Comparison of ENCODE assay signal across 9 mouse cellular contexts in the genomic region with DNA sequence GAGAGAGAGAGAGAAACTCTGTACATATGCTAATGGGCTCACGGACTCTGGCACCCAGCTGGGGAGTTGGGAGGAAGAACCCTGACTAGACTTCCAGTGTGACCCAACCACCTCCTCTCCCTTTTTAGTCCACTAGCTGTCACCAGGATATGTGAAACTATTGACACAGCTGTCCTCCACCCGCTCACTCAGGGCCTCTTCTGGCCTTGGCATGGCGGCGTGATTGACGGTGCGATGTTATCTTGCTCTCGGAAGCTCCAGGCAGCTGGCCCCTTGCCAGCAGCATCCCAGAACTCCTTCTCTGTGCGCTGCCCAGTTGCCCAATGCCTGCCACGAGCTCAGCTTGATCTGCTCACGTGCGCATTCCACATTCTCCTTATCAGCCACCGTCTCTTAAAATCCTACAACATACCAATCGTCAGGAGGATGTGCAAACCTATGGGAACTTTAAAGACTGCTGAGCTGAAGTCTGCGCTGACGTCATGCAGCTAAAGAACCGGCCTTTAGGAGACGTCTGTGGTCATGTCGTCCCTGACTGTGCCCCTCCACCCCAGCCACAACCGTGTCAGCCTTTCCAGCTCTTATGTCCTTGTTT. TPM values are rescaled to one million over a fixed set of nuclear protein-coding genes. Genes with fewer than 3 reads are reported as not detected.
DNase-seq lines count a peak whose midpoint lies in the region; ATAC-seq lines count a peak whose summit lies in the region.
"Had no signal": no experiment of that assay in that cellular context is flagged by ENCODE, and none has a peak within 500 bp of the region (broad histone marks: within the 10 kb centered on the region; RNA-seq: fewer than 3 reads in every experiment).

No protein-coding gene starts in this region.

- DNase-seq in cerebellum, postnatal 10 days, result peak; percentile 54 to 63
- DNase-seq in cerebellum, adult 8-10 months, result no peak
- DNase-seq in retina, postnatal 1 day, result peak; percentile 51
- DNase-seq in retina, embryonic 14.5 days (ENCODE audit: low spot score), result no peak
- peak; percentile 23 for DNase-seq in lung, postnatal 25 days (ENCODE audit: low spot score)
- DNase-seq in layer of hippocampus, postnatal 14 days (ENCODE audit: low spot score in 2 of 2), result no peak
- DNase-seq in thymus, postnatal 4 days, result no peak

- H3K4me3 ChIP-seq in hindbrain, embryonic 12.5 days, result no peak overlapping the region
- H3K4me3 ChIP-seq: limb, embryonic 15.5 days had no signal

- peak; percentile 64 for ATAC-seq in hindbrain, embryonic 12.5 days (ENCODE audit: low FRiP score)

- H3K27ac ChIP-seq in hindbrain, embryonic 12.5 days, result no peak overlapping the region
- H3K27ac ChIP-seq: limb, embryonic 15.5 days had no signal

- H3K36me3 ChIP-seq in hindbrain, embryonic 12.5 days, result no peaks in the 10 kb centered on the region
- H3K36me3 ChIP-seq: limb, embryonic 15.5 days had no signal

- WGBS in hindbrain, embryonic 12.5 days, result 52% methylated on average over 19 of the region's 19 CpGs

- H3K27me3 ChIP-seq in hindbrain, embryonic 12.5 days, result no peaks in the 10 kb centered on the region
- H3K27me3 ChIP-seq: limb, embryonic 15.5 days had no signal

- no peak overlapping the region for H3K9ac ChIP-seq in hindbrain, embryonic 12.5 days
- H3K9ac ChIP-seq: limb, embryonic 15.5 days had no signal

- 0 out of 2 replicates have a peak, but pooled peaks cover 9% of the 10 kb centered on the region for H3K4me1 ChIP-seq in hindbrain, embryonic 12.5 days

- H3K9me3 ChIP-seq in hindbrain, embryonic 12.5 days (replicated peaks), result no peaks in the 10 kb centered on the region
- H3K9me3 ChIP-seq: limb, embryonic 15.5 days had no signal

- H3K4me2 ChIP-seq in hindbrain, embryonic 12.5 days (replicated peaks), result no peak overlapping the region
- H3K4me2 ChIP-seq: limb, embryonic 15.5 days had no signal

RNA-seq across cellular contexts. Expression of a gene that starts 5.9 kb away (rescaled TPM):
- 0.31 and 0.42 TPM in 2 replicates for polyA plus RNA-seq in hindbrain, embryonic 12.5 days (2016; fragmentation: Nextera tagmentation; extraction: Ambion mirVana)
- not detected for total RNA-seq in layer of hippocampus, postnatal 14 days (2021)

RNA-seq across cellular contexts. Expression of a gene that starts 30.5 kb away (rescaled TPM):
- 0.06 TPM in 1 of 2 replicates, not detected in the other for polyA plus RNA-seq in hindbrain, embryonic 12.5 days (2016; fragmentation: Nextera tagmentation; extraction: Ambion mirVana)
- total RNA-seq in layer of hippocampus, postnatal 14 days (2021), result not detected

RNA-seq across cellular contexts. Expression of a gene that starts 37.5 kb away (rescaled TPM):
- 0.09 TPM in 1 of 2 replicates, not detected in the other for polyA plus RNA-seq in hindbrain, embryonic 12.5 days (2016; fragmentation: Nextera tagmentation; extraction: Ambion mirVana)
- under 1 TPM in 1 of 2 experiments, not detected in 1; 0.17 TPM for total RNA-seq in layer of hippocampus, postnatal 14 days (2021)
- polyA plus RNA-seq: limb, embryonic 15.5 days had no signal

Comparison
In these comparisons a context has a peak if more than half of its experiments do, and no peak if none do; other contexts are left out.
1. DNase-seq: peak in cerebellum, postnatal 10 days (2 of 2), retina, postnatal 1 day (single experiment) and lung, postnatal 25 days (single experiment); none in cerebellum, adult 8-10 months (single experiment), retina, embryonic 14.5 days (single experiment), layer of hippocampus, postnatal 14 days (0 of 2) and thymus, postnatal 4 days (single experiment).